Mouse (Mus musculus): ENCODE data around the gene 4933415A04Rik.

The 4933415A04Rik gene

GRCm38 (mm10) chr11:43575061-43575375 is 11.8 kb upstream of the 4933415A04Rik start:
- in situ Hi-C loops (cut with MboI, MseI): no loop called here

DNA sequence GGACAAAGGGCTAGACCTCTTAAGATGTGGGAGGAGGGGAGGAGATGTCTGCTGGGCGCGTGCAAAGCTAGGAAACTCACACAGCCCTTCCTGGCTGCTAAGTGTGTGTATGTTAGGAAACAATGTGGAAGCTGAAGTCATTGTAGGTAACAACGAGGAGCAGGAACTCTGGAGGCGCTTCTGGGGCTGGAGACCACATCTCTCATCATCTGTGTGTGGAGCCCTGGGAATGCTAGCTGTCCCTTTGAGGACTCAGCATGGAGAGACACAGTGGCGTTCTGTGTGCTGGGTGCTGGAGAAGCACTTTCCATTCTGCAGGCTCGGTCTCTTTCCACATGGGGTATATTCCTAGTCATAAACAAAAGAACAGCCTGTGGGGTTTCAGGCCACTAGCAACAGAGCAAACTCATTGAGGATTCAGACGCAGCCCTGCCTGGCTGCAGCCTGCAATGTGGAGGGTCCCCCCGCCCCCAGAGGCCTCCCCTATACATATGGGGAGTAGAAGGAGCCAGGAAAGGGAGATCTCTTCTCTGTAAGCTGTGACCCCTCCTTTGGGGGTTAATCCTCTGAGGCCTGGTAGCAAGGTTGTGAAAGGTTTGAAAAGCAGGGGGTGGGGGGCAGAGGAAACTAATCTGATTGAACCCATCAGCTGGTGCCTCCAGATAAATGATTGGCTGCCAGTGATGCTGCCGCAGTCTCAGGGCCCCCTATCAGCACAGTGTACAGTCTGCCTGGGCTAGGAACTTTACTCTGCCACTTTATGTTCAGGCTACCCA is 11.3 kb upstream of the 4933415A04Rik start:
- in situ Hi-C loops (cut with MboI, MseI): no loop called here

DNA sequence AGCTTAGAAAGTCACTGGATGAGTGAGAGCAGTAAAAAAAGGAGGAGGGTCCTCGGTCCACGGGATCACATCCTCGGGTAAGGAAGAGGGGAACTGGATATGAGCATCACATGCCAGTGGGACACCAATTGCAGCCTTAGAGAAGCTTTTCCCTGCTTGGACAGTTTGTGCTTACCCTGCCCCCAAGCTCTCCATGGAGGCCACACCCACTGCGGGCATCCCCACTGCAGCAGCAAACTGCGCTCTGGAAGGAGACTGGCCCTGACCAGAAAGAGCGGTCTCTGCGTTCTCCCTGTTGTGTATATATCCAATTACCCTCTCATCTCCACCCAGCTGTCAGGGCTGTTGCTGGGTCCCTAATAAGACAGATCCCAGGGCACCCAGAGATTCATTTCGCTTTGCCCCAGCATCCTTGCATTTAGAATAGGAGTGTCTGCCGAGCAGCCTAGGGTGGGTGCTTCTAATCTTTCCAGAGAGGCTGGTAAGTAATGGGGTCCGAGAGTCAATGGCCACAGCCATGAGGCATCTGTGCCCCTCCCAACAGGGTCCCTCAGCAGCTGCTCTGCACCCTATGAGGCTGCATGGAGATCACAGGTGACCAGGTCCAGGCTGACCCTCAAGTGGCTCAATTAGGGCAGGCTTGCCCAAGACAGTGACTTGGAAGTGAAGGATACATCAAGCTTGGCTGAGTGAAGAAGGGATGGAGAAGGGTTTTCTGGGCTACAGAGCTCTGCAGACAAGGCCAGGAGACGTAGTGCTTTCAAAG is 8.9 kb upstream of the 4933415A04Rik start:
- in situ Hi-C loops (cut with MboI, MseI): no loop called here

DNA sequence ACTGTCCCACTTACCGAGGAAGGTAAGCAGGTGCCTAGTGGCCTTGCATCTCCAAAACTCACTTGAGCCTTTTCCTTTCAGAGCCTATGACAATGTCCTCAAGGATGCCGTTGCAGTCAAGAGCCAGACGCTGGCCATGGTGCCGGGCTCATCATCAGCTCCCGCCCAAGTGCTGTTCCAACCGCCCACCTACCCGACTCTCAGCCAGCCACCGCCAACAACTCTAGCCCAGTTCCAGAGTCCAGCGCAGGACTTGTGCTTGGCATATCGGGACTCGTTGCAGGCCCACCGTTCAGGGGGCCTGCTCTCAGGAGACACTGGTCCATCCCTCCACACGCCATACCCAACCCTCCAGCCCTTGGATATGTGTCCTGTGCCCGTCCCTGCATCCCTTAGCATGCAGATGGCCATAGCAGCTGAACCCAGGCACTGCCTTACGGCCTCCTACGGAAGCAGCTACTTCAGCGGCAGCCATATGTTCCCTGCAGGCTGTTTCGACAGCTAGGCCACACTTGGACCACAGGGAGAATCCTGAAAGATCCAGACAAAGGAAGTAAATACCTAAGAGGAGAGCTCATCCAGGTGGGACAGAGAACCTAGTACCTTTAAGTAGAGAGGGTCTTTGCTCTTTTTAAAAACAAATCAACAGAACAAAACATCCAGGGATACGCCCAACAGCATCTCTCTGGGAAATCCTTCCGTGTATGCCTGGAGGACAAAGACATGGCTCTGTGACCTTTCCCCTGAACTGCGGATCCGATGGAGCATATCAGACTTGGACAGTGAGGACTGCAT is 1.4 kb upstream of the 4933415A04Rik start:
- in situ Hi-C loops (cut with MboI, MseI): loop anchor here (5.0 kb wide), 1 partner anchor 93 kb away; no protein-coding TSS in a partner anchor

- in situ Hi-C loops (cut with MboI, MseI): loop anchor here (5.0 kb wide), 1 partner anchor 97 kb away; no protein-coding TSS in a partner anchor
Observed at GRCm38 (mm10) chr11:43589530-43590072, 2.8 kb downstream of the 4933415A04Rik start.

GRCm38 (mm10) chr11:43601440-43601839 is 14.6 kb downstream of the 4933415A04Rik start, which contains the start of gene Fabp6:
Gene Fabp6, minus strand, starts transcription at chr11:43601540.
- in situ Hi-C loops (cut with MboI, MseI): no loop called here

DNA sequence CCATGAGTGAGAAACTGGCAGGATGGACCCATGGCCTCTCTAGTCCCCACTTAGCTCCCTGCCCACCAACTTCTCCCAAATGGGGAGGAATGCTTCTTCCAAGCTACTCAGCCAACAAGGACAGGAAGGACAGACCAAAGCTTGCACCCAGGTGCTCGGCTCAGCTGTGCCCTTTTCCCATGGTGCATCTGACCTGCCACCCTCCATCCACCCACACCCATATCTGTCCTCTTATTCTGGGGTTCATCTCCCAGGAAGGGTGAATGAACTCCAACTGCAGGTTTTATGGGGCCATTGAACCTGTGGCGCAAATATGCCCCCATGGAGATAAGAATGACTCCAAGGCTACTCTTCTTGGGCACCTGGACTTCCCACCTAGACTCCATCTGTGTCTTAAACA is 17.4 kb downstream of the 4933415A04Rik start:
- in situ Hi-C loops (cut with MboI, MseI): no loop called here

- in situ Hi-C loops (cut with MboI, MseI): no loop called here
Observed at GRCm38 (mm10) chr11:43604891-43605290, 18.1 kb downstream of the 4933415A04Rik start.

GRCm38 (mm10) chr11:43605859-43606258 is 19.0 kb downstream of the 4933415A04Rik start:
- in situ Hi-C loops (cut with MboI, MseI): no loop called here

DNA sequence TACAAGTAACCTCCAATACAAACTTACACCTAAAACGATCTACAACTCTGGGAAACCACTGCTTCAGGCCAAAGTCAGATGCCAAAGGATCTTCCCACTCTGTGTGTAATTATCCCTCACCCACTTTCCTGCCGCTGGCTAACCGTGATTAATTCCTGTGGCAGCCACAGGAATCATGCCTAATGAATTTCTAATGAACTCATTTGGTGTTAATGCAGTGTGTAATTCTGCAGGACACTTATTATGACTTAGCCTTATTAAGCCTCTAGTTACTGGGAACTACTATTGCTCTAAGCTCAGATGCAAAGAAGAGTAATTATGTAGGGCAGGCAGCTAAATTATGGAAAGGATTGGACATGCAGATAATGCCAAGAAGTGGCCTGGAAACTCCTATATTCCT is 21.6 kb downstream of the 4933415A04Rik start:
- in situ Hi-C loops (cut with MboI, MseI): no loop called here

DNA sequence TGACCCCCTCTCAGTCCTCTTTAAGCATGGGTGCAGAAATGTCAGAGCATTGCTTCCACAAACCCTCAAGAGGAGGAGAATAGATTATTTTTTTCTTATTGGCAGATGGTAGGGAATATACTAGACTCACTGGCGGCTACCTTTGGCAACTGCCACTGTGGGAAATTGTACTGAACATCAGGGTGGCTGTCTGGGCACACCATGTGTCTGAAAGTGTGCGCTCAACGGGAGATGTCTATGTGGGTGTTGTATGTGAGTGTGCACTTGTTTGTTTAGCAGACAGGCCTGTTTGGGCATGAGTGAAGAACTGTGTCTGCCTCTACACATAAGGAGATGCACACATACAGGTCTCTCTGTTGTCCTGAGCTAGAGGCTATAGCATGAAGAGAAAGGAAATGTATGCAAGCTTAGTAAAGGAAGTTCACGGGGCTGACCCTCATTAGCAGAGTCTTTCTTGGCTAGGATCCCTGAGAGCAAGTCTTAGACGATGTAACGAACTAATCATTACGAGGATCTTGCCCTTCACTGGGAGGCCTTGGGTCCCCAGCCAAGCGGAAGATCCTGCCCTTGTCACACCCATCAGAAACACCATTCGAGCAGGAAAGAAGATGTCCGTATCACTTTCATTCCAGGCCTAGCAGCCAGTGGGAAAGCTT is 23.3 kb downstream of the 4933415A04Rik start:
- in situ Hi-C loops (cut with MboI, MseI): loop anchor here in 1 of 2 experiments (5.0 kb wide), 1 partner anchor 118 kb away; no protein-coding TSS in a partner anchor

DNA sequence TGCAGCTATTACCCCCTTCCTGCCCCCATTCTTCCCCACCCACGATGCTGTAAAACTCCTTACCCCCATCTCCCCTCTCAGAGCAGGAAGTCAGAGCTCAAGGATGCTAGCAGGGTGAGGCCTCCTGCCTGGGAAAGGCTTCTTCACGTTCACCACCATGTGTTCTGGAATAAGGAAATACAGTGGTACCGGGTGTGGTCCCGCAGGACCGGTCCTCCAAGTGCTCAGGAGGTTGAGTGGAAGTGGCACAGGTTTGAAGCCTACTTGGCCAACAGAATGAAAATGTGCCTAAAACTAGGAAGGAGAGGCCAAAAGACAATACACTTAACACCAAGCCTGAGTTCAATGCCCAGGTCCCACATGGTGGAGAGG is 23.8 kb downstream of the 4933415A04Rik start:
- in situ Hi-C loops (cut with MboI, MseI): loop anchor here in 1 of 2 experiments (5.0 kb wide), 1 partner anchor 118 kb away; no protein-coding TSS in a partner anchor

GRCm38 (mm10) chr11:43612834-43613488 is 26.1 kb downstream of the 4933415A04Rik start:
- in situ Hi-C loops (cut with MboI, MseI): loop anchor here in 1 of 2 experiments (5.0 kb wide), 1 partner anchor 121 kb away; no protein-coding TSS in a partner anchor

DNA sequence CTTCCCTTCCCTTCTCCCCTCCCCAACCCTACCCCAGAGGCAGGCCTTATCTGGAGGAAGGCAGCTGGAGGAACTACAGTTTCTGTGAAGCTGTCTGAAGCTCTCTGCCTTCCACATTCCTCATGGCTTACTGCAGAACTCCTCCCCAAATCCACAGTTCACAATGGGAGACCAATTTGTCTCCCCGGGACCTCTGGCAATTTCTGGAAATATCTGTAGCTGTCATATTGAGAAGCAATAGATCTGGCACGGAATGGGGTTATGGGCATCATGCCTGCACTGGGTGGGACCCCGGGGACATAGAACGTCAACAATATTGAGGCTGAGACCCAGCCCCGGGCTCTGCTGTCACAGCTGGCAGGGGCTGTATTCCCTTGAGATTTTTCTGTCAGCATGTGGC is 31.1 kb downstream of the 4933415A04Rik start:
- in situ Hi-C loops (cut with MboI, MseI): no loop called here

DNA sequence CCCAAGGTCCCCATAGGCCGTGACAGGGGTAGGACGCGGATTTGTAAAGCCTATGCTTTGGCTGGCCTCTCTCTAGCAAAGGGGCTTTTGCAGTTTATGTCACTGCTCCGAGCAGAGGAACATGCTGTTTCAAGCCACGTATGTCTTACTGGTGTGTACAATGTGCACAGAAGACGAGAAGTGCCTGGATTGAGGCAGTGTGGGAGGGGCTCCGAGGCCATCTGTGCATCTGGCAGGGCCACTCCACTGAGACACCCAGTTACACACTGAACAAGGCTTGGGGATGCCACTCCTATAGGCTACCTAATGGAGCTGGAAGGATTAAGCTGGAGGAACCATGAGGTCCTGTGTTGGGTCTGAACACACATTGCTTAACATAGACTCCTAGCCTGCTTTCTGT is 31.6 kb downstream of the 4933415A04Rik start:
- in situ Hi-C loops (cut with MboI, MseI): no loop called here

DNA sequence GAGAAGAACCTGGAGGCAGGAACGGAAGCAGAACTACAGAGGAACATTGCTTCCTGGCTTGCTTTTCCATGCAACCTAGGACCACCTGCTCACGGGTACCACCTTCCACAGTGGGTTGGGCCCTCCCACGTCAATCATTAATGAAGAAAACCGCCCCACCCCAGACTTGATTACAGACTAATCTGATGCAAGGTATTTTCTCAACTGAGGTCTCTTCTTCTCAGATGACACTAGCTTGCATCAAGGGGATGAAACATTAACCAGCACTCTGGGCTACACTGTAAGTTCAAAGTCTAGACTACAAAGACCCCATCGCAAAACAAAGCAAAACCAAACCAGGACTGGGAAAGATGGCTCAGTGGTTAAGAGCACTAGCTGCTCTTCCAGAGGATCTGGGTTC is 34.9 kb downstream of the 4933415A04Rik start:
- in situ Hi-C loops (cut with MboI, MseI): no loop called here

DNA sequence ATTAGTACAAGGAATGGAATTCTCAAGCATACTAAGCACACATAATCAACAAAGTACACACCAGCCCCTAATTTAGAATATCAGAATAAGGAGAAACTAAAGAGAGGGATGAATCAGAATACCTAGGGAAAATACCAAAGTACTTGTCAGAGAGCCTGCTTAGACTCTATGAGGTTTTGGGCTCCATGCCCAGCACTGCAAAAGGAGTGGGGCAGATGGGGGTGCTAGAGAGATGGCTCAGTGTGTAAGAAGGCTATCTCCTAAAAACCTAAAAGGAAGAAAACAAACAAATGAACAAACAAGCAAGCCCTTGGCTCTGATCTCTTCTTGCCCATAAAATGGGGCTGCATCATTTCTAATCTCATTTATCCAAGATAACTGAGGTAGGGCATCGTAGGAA is 37.5 kb downstream of the 4933415A04Rik start:
- in situ Hi-C loops (cut with MboI, MseI): no loop called here

DNA sequence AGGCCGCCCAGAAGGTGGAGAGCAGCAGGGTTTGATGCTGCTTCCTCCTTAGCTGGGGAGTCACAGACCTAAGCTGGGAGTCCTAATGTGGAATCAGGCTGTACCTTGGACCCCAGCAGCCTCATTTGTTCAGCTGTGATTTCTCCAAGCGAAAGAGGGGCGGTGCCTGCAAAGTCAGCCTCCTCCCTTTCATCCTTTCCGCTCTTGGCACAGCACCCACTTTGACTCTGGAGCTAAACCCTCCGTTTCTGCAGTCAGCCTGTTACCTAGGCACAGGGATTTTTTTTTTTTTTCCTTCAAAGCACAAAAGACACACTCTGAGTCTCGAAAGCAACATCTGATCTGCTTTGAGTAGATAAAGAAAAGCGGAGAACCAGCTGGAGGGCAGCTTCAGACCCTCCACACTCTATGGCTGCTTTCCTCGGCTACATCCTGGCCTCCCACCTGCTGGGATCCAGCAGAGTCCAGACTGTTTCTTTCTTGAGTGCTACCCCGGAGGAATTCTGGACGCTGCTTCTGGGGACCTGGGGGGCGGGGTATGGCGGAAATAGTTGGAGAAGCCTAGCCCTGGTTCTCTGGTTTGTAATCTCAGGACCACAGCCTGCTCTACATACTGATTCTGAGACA is 39.6 kb downstream of the 4933415A04Rik start:
- in situ Hi-C loops (cut with MboI, MseI): no loop called here

DNA sequence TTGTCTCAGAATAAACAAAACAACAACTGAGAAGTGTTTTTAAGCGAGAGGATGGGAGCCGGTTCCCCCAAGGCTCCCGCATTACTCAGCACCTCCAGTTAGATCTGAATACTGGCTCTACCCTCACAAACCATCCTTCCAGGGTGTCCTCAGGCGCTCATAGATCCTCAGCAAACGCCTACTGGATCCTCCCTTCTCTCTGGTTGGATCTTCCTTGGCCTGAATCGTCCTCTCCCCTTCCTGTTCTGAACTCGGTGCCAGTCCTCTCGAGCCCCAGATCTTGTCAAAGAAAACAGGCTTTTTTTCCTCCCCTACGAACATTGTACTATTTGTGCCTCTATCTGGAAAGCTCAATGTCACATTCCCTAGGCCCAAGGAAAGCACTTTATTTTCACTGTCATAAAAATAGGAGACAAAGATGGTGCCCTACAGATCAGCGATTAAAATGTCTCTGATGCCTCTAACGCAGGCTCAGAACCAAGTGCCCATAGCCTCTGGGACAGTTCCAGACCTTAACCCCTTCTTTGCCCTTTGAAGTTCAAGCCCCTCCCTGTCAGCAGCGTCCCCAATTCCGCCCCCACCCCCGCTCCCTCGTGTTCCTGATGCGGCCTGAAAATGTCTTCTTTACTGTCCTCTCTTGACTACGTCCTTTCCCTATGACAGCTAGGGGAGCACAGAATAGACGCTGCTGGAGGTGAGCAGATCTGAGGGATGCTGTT is 40.2 kb downstream of the 4933415A04Rik start:
- in situ Hi-C loops (cut with MboI, MseI): no loop called here
